10 mouse cellular contexts compared by ENCODE assay signal in the genomic region with DNA sequence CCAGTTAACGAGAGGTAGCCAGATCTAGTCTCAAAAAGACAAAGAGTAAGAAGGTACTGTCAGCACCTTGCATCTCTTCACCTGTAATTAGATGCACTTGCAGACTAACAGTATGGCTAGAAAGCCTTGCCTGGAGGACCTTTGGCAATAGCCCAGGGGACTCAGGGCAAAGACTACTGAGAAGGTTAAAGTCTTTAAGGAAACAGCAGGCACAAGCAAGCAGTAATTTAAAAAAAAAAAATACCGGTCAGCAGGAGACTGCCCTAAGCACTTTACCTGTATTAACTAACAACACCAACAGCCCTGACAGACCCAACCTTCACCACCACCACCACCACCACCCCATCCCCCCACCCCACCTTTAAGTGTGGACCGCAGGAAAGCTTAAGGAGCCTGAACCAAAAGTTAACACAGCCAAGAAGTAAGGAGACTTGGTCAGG. TPM values are rescaled to one million over a fixed set of nuclear protein-coding genes. Genes with fewer than 3 reads are reported as not detected.
DNase-seq lines count a peak whose midpoint lies in the region; ATAC-seq and TF ChIP-seq lines count a peak whose summit lies in the region.
"Not testable (repeated sequence)": the region's sequence is repeated elsewhere in the genome, so short reads cannot be mapped to it uniquely, and the experiment has no call there.
"Had no signal": no experiment of that assay in that cellular context is flagged by ENCODE, and none has a peak within 500 bp of the region (broad histone marks: within the 10 kb centered on the region; RNA-seq: fewer than 3 reads in every experiment).

A gene (plus strand): TSS at position 390 of the 440 bp plus-strand sequence.

- H3K9me3 ChIP-seq in forebrain, embryonic 12.5 days; heart, embryonic 16.5 days (replicated peaks; ENCODE audit: control insufficient read depth, low read length); liver, postnatal 0 days (ENCODE audit: low read length); midbrain, embryonic 16.5 days (replicated peaks; ENCODE audit: control insufficient read depth, low read length, poor library complexity, severe bottlenecking); stomach, postnatal 0 days (ENCODE audit: control insufficient read depth, low read length): not testable (repeated sequence)

- not testable (repeated sequence) for TF ChIP-seq CTCF in left cerebral cortex, adult 2 months (IDR thresholded peaks at IDR 0.05); liver, postnatal 0 days (IDR thresholded peaks at IDR 0.05; ENCODE audit: low read depth); stomach, postnatal 0 days (IDR thresholded peaks at IDR 0.05; ENCODE audit: low read depth)

- WGBS in forebrain, embryonic 12.5 days: 27% methylated on average over 3 of the region's 3 CpGs
- WGBS in heart, embryonic 16.5 days: 34% methylated on average over 3 of the region's 3 CpGs
- 20% methylated on average over 3 of the region's 3 CpGs for WGBS in liver, postnatal 0 days (ENCODE audit: insufficient replicate concordance)
- 30% methylated on average over 3 of the region's 3 CpGs for WGBS in midbrain, embryonic 16.5 days
- WGBS in stomach, postnatal 0 days: 32% methylated on average over 3 of the region's 3 CpGs

- ATAC-seq in forebrain, embryonic 12.5 days (ENCODE audit: low FRiP score); heart, embryonic 16.5 days (replicated peaks; ENCODE audit: extremely low read depth, insufficient read depth, low FRiP score); liver, postnatal 0 days; midbrain, embryonic 16.5 days; stomach, postnatal 0 days (ENCODE audit: low FRiP score, low TSS enrichment): not testable (repeated sequence)

- not testable (repeated sequence) for H3K36me3 ChIP-seq in forebrain, embryonic 12.5 days (replicated peaks); heart, embryonic 16.5 days (ENCODE audit: control insufficient read depth, insufficient read depth); liver, postnatal 0 days (replicated peaks; ENCODE audit: insufficient read depth, low read length); midbrain, embryonic 16.5 days (ENCODE audit: control insufficient read depth, insufficient read depth, low read length); stomach, postnatal 0 days (ENCODE audit: control insufficient read depth, insufficient read depth, low read length)

- peak within 1 kb of the TSS; percentile 15 for H3K27ac ChIP-seq in brown adipose tissue, adult 24 weeks (replicated peaks; ENCODE audit: low read depth, low read length)
- H3K27ac ChIP-seq in forebrain, embryonic 12.5 days: peak within 1 kb of the TSS; percentile 9; the same call in 1 of the 2 replicates
- H3K27ac ChIP-seq in heart, embryonic 16.5 days (ENCODE audit: low read length): peak within 1 kb of the TSS; percentile 46
- peak within 1 kb of the TSS; percentile 78 for H3K27ac ChIP-seq in left cerebral cortex, adult 2 months
- H3K27ac ChIP-seq in liver, postnatal 0 days (ENCODE audit: low read depth): peak within 1 kb of the TSS; percentile 79
- H3K27ac ChIP-seq in midbrain, embryonic 16.5 days (ENCODE audit: low read length): peak within 1 kb of the TSS; percentile 23
- peak within 1 kb of the TSS; percentile 49 for H3K27ac ChIP-seq in stomach, postnatal 0 days (replicated peaks)

- intact Hi-C loops in left cerebral cortex, adult 2 months (cut with DNase I): loop anchor here (2.0 kb wide), 1 partner anchor 21 kb away; no protein-coding TSS in a partner anchor

- peak within 1 kb of the TSS; percentile 91 for H3K9ac ChIP-seq in forebrain, embryonic 12.5 days
- H3K9ac ChIP-seq in heart, embryonic 16.5 days (ENCODE audit: low read length): peak within 1 kb of the TSS; percentile 95
- H3K9ac ChIP-seq in liver, postnatal 0 days (replicated peaks): peak within 1 kb of the TSS; percentile 96
- peak within 1 kb of the TSS; percentile 89 for H3K9ac ChIP-seq in midbrain, embryonic 16.5 days (ENCODE audit: low read depth, low read length)
- peak within 1 kb of the TSS; percentile 83 for H3K9ac ChIP-seq in stomach, postnatal 0 days (ENCODE audit: low read length)

- not testable (repeated sequence) for TF ChIP-seq EP300 in liver, postnatal 0 days (IDR thresholded peaks at IDR 0.05; ENCODE audit: low read depth); stomach, postnatal 0 days (optimal IDR thresholded peaks at IDR 0.05)

- H3K4me3 ChIP-seq in brown adipose tissue, adult 24 weeks (ENCODE audit: insufficient read depth, low read depth, low read length): peak within 1 kb of the TSS; percentile 79
- peak within 1 kb of the TSS; percentile 99 for H3K4me3 ChIP-seq in forebrain, embryonic 12.5 days (replicated peaks)
- H3K4me3 ChIP-seq in heart, embryonic 16.5 days (ENCODE audit: low read length): peak within 1 kb of the TSS; percentile 89
- peak within 1 kb of the TSS; percentile 92 for H3K4me3 ChIP-seq in left cerebral cortex, adult 2 months
- peak within 1 kb of the TSS; percentile 97 for H3K4me3 ChIP-seq in liver, postnatal 0 days (ENCODE audit: low read depth, low read length)
- H3K4me3 ChIP-seq in midbrain, embryonic 16.5 days (ENCODE audit: low read depth, low read length): peak within 1 kb of the TSS; percentile 97
- H3K4me3 ChIP-seq in stomach, postnatal 0 days (ENCODE audit: low read depth, low read length): peak within 1 kb of the TSS; percentile 86

- H3K27me3 ChIP-seq in forebrain, embryonic 12.5 days: peaks cover 29% of the 10 kb centered on the region
- H3K27me3 ChIP-seq in heart, embryonic 16.5 days (ENCODE audit: control insufficient read depth, insufficient read depth, low read length); liver, postnatal 0 days (ENCODE audit: insufficient read depth, low read length); stomach, postnatal 0 days (ENCODE audit: control insufficient read depth, insufficient read depth, low read length): not testable (repeated sequence)
- peaks cover 20% of the 10 kb centered on the region for H3K27me3 ChIP-seq in midbrain, embryonic 16.5 days (ENCODE audit: control insufficient read depth, insufficient read depth, low read depth, low read length)

- DNase-seq in kidney, adult 11 months: peak; percentile 85
- DNase-seq in left cerebral cortex, adult 2 months (ENCODE audit: extremely low spot score in 1 of 2, low spot score in 2 of 2); liver, postnatal 0 days; stomach, postnatal 0 days (ENCODE audit: low spot score): not testable (repeated sequence)

- H3K4me2 ChIP-seq in forebrain, embryonic 12.5 days: peak within 1 kb of the TSS; percentile 90
- peak within 1 kb of the TSS; percentile 100 for H3K4me2 ChIP-seq in heart, embryonic 16.5 days (ENCODE audit: low read depth, low read length)
- H3K4me2 ChIP-seq in liver, postnatal 0 days (ENCODE audit: low read depth, low read length): peak within 1 kb of the TSS; percentile 97
- H3K4me2 ChIP-seq in midbrain, embryonic 16.5 days (ENCODE audit: low read length): peak within 1 kb of the TSS; percentile 92
- H3K4me2 ChIP-seq in stomach, postnatal 0 days (replicated peaks; ENCODE audit: low read depth): peak within 1 kb of the TSS; percentile 94

- peaks cover 14% of the 10 kb centered on the region; the same call in 1 of the 2 replicates for H3K4me1 ChIP-seq in brown adipose tissue, adult 24 weeks (ENCODE audit: control insufficient read depth, insufficient read depth, insufficient read length, low read length)
- peaks cover 38% of the 10 kb centered on the region for H3K4me1 ChIP-seq in forebrain, embryonic 12.5 days
- peaks cover 39% of the 10 kb centered on the region for H3K4me1 ChIP-seq in heart, embryonic 16.5 days (ENCODE audit: control insufficient read depth, insufficient read depth, low read length)
- H3K4me1 ChIP-seq in liver, postnatal 0 days (ENCODE audit: insufficient read depth): peaks cover 44% of the 10 kb centered on the region
- peaks cover 33% of the 10 kb centered on the region for H3K4me1 ChIP-seq in midbrain, embryonic 16.5 days (ENCODE audit: control insufficient read depth, insufficient read depth, low read length)
- H3K4me1 ChIP-seq in stomach, postnatal 0 days (replicated peaks; ENCODE audit: control insufficient read depth, insufficient read depth): not testable (repeated sequence)

RNA-seq across cellular contexts. Expression of the gene that starts here (rescaled TPM):
- not detected in 2 replicates for polyA plus RNA-seq in brown adipose tissue, adult 24 weeks (2012; ENCODE audit: insufficient read depth, insufficient read length, missing spikeins)
- 0.08 and 0.17 TPM in 2 replicates for polyA plus RNA-seq in forebrain, embryonic 12.5 days (2016; fragmentation: Nextera tagmentation; extraction: Ambion mirVana)
- not detected in 2 replicates for polyA plus RNA-seq in heart, embryonic 16.5 days (2015; fragmentation: Nextera tagmentation; extraction: Ambion mirVana)
- total RNA-seq in left cerebral cortex, adult 2 months (2021): not detected
- polyA plus RNA-seq in liver, postnatal 0 days (2015; fragmentation: Nextera tagmentation; extraction: Ambion mirVana): 0.04 TPM in 1 of 2 replicates, not detected in the other
- 0.10 TPM in 2 replicates for polyA plus RNA-seq in midbrain, embryonic 16.5 days (2015; fragmentation: Nextera tagmentation; extraction: Ambion mirVana)
- polyA plus RNA-seq in stomach, postnatal 0 days (2015; fragmentation: Nextera tagmentation; extraction: Ambion mirVana): 0.11 and 0.15 TPM in 2 replicates
- total RNA-seq: granulocyte monocyte progenitor cell, adult 5-6 weeks; megakaryocyte progenitor cell, adult 5-6 weeks had no signal

Comparison
In these comparisons a context has a peak if more than half of its experiments do, and no peak if none do; other contexts are left out.
1. H3K27ac ChIP-seq: peak in every context shown above with its lines; median percentile 79 in liver, postnatal 0 days; 78 in left cerebral cortex, adult 2 months; 49 in stomach, postnatal 0 days; 46 in heart, embryonic 16.5 days; 23 in midbrain, embryonic 16.5 days; 15 in brown adipose tissue, adult 24 weeks; 9 in forebrain, embryonic 12.5 days.